Mouse (Mus musculus) G1E (cell line): ENCODE measurements around the gene Cd200r3. TPM values are rescaled to one million over a fixed set of nuclear protein-coding genes. Genes with fewer than 3 reads are reported as not detected.

Experiments
- ATAC-seq: 2 replicates; pipeline ENCODE4 v1.8.0; 2016; ENCODE audit warnings: mild to moderate bottlenecking; ENCODE audit not compliant: insufficient number of reproducible peaks, poor library complexity, low FRiP score, severe bottlenecking; ENCODE audit errors: extremely low read depth
- DNase-seq: peaks from one replicate; pipeline ENCODE4 v3.0.0; 2012; ENCODE audit warnings: low spot score
- H3K27me3 ChIP-seq: 2 replicates; pipeline ENCODE4 v1.6.1; 2012; ENCODE audit warnings: mild to moderate bottlenecking, low read length, inconsistent platforms; ENCODE audit not compliant: insufficient read depth
- H3K36me3 ChIP-seq: replicated peaks from 2 replicates; pipeline ENCODE3; 2012; ENCODE audit warnings: mild to moderate bottlenecking, inconsistent platforms
- H3K4me1 ChIP-seq: 2 replicates; pipeline ENCODE4 v1.6.1; 2012; ENCODE audit warnings: low read depth, low read length, inconsistent platforms, mixed read lengths; ENCODE audit not compliant: insufficient read depth
- H3K4me3 ChIP-seq: 2 replicates; pipeline ENCODE4 v1.5.1; 2012; ENCODE audit warnings: low read depth, mild to moderate bottlenecking, inconsistent platforms, low read length, moderate library complexity, mixed read lengths
- H3K9me3 ChIP-seq: replicated peaks from 2 replicates; pipeline ENCODE4 v1.6.1; 2012; ENCODE audit warnings: inconsistent platforms
- CTCF ChIP-seq: IDR thresholded peaks from 2 replicates; pipeline ENCODE4 v1.5.1; 2012; ENCODE audit warnings: low read depth, low read length, inconsistent platforms, mixed read lengths
- GATA1 ChIP-seq: IDR thresholded peaks from 2 replicates; pipeline ENCODE4 v1.6.1; 2012; ENCODE audit warnings: borderline replicate concordance, low read length, inconsistent platforms, mixed read lengths
- GATA2 ChIP-seq: IDR thresholded peaks from 2 replicates; pipeline ENCODE4 v1.6.1; 2012; ENCODE audit warnings: low read depth, low read length, inconsistent platforms, borderline replicate concordance
- POLR2AphosphoS5 ChIP-seq: IDR thresholded peaks from 2 replicates; pipeline ENCODE4 v1.6.1; 2012; ENCODE audit warnings: low read depth, low read length, inconsistent platforms; ENCODE audit not compliant: insufficient replicate concordance
- TAL1 ChIP-seq: conservative IDR thresholded peaks from 2 replicates; pipeline ENCODE4 v1.6.1; 2012; ENCODE audit warnings: low read depth, low read length, inconsistent platforms, mixed read lengths
- polyA plus RNA-seq: library from polyadenylated mRNA; stranded (reverse); fragments of >175 nt; gene quantifications from 2 replicates; pipeline ENCODE4 v1.2.3, GENCODE M21; 2012
- total RNA-seq, 2 experiments: library from RNA; stranded (forward) in 1 of 2; stranded (reverse) in 1 of 2; fragments of 200-1000 nt in 1 of 2; fragments of >200 nt in 1 of 2; fragmentation: Nextera tagmentation in 1 of 2; gene quantifications; 2 replicates each; pipeline ENCODE4 v1.2.3; 2014 to 2017

Gene Cd200r3
- total RNA-seq (2014; fragmentation: Nextera tagmentation) (10.5 and 12.6 TPM in 2 replicates), total RNA-seq (2017) (147 and 159 TPM in 2 replicates), polyA plus RNA-seq (0.06 and 0.11 TPM in 2 replicates)

DNA sequence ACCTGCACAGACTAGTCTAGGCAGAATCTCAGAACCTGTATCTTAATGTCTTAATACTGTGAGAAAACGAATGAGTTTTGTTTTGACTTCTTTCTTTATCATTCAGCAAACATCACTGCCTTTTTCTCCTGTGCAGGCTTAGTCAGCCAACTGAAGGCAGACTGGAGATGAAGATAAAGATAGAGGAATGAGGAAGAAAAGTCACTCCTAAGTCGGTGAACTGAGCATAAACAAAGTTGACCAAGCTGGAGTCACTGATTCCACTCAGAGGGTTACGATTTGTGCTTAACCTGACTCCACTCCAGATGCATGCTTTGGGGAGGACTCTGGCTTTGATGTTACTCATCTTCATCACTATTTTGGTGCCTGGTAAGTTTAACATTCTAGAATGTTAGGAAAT, at the start of gene Cd200r3:
Cd200r3 (plus strand) TSS at position 211 of the 400 bp plus-strand sequence.
- peak within 1 kb of the TSS; percentile 23; the same call in 1 of the 2 replicates for H3K4me3 ChIP-seq
- H3K9me3 ChIP-seq = no peaks in the 10 kb centered on the region
- TF ChIP-seq CTCF (no peak), TAL1 (peak; percentile 45), GATA2 (no peak), GATA1 (no peak)
- H3K4me1 ChIP-seq = peaks cover 16% of the 10 kb centered on the region
- peak; percentile 95 for ATAC-seq
- DNase-seq = no peak
- H3K27me3 ChIP-seq = no peaks in the 10 kb centered on the region
- no peaks in the 10 kb centered on the region for H3K36me3 ChIP-seq

DNA sequence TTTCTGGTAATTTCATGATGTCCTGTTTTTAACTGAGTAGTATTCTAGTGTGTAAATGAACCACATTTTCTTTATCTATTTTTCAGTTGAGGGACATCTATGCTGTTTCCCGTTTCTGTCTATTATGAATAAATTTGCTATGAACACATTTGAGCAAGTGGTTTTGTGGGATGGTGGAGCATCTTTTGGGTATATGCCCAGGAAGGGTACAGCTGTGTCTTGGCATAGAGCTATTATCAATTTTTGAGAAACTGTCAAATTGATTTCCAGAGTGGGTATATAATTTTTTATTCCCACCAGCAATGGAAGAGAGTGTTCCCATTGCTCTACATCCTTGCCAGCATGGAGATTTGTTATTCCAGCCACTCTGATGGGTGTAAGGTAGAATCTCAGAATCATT, 11.5 kb upstream of the Cd200r3 start:
- Histone ChIP-seq H3K36me3 (no peaks in the 10 kb centered on the region), H3K4me3 (no peak overlapping the region), H3K4me1 (no peaks in the 10 kb centered on the region), H3K27me3 (no peaks in the 10 kb centered on the region), H3K9me3 (no peaks in the 10 kb centered on the region)
- ATAC-seq (no peak), DNase-seq (no peak)
- TF ChIP-seq POLR2AphosphoS5 (no peak), CTCF (no peak), GATA2 (no peak), GATA1 (no peak), TAL1 (no peak)

DNA sequence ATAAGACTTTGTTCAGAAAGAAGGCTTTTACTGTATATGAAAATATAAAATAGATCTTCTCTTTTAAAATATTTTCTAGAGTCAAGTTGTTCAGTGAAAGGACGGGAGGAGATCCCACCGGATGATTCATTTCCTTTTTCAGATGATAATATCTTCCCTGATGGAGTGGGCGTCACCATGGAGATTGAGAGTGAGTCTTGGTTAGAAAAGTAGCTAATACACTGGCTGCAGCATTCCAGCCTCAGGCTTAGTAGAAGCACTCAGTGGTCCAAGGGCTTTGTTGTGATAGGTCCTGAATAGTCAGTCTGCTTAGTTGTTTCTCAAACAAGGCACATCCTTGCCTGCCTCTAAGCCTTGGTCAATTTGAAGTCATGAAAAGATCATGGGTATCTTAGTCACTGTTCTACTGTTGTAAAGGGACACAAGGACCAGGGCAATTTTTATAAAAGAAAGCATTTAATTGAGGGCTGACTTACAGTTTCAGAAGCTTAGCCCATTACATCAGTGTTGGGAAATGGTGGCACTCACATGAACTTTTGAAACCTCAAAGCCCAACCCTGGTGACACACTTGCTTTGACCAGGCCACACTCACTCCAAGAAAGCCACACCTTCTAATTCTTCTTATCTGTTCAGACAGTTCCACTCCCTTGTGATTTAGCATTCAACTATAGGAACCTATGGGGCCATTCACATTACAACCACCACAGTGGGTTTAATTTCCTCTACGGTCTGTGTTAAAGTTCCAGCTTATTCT, 8.1 kb downstream of the Cd200r3 start:
- H3K9me3 ChIP-seq = no peaks in the 10 kb centered on the region
- peak; percentile 97 for ATAC-seq
- H3K4me1 ChIP-seq = peaks cover 24% of the 10 kb centered on the region
- DNase-seq = peak; percentile 9
- H3K27me3 ChIP-seq = no peaks in the 10 kb centered on the region
- H3K4me3 ChIP-seq = no peak overlapping the region
- TF ChIP-seq TAL1 (peak; percentile 49), GATA1 (no peak)
- no peaks in the 10 kb centered on the region for H3K36me3 ChIP-seq

DNA sequence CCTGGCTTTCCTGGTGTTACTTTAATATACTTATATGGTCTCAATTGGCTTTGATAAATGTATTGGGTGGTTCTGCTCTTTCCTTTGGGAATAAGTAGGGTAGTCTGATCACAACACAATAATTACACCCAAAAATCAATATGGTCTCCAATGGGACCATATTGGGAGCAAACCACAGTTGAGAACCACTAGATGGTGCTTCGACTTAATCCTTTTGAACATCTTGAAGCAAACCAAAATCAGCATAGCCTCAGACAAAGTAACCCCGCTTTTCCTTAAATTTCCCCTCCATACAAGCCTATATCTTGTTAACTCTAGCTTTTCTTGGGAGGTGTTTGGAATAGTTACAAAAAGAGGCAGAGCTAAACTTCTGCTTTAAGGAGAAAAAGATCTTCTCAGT, 18.8 kb downstream of the Cd200r3 start:
- H3K27me3 ChIP-seq = peaks cover 11% of the 10 kb centered on the region
- no peak for DNase-seq
- no peaks in the 10 kb centered on the region for H3K9me3 ChIP-seq
- TF ChIP-seq POLR2AphosphoS5 (no peak), GATA2 (no peak), GATA1 (no peak)
- H3K4me3 ChIP-seq = no peak overlapping the region
- H3K4me1 ChIP-seq = peaks cover 47% of the 10 kb centered on the region
- ATAC-seq = no peak
- H3K36me3 ChIP-seq = no peaks in the 10 kb centered on the region

DNA sequence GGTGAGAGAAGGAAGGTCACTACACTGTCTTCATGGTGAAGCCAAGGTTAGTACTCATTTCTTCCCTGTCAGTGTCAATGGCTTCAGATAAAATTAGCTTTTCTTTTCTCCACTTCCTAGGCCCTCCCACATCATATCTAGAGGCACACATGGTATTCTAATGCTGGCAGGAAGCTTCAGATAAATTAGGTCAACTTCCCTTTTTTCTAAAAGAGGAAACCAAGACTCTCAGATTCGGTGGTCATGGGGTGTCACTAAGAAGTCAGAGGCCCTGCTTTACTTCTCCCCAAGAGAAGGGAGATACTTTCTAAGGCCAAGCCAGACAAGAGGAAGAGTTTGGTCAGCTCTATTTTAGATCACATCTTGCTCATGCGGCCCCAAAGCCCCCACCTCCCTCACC, 19.3 kb downstream of the Cd200r3 start:
- Histone ChIP-seq H3K27me3 (peaks cover 13% of the 10 kb centered on the region), H3K9me3 (no peaks in the 10 kb centered on the region), H3K4me3 (no peak overlapping the region; the same call in 1 of the 2 replicates), H3K4me1 (peaks cover 47% of the 10 kb centered on the region), H3K36me3 (no peaks in the 10 kb centered on the region)
- TF ChIP-seq TAL1 (peak; percentile 87), GATA1 (no peak), GATA2 (no peak)
- DNase-seq (peak; percentile 76), ATAC-seq (peak; percentile 83)

DNA sequence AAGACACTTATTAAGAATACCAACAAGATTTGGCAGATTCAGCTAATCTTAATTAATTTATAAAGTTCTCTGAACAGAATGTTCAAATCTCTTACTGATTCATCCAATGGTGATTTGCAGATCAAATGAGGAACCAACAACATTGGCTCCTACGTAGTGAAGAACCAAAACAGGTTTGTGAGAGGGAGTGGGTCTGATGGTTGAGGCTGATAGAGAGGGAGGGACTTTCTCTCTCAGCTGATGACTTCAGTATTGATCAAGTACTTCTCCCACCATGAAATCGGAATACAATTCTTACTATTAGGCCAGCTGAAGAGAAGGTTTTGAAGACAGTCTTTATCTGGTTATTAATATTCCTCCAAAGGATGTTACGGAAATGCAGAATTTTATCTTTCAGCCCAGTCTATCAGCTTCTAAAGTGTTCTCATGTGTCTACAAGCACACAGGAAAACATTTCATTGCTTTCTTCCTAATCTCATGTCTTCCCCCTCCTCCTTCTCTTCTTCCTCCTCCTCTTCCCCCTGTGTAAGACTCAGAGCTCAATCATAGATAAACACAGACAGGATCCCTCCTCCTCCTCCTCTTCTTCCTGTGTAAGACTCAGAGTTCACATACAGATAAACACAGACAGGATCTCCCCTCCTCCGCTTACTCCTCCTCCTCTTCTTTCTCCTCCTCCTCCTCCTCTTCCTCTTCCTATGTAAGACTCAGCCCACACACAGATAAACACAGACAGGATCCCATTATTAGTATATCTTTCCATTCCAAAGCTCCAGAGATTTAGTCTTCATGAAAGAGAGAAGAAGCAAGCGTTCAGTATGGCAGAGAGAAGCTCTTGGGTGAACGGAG, 21.3 kb downstream of the Cd200r3 start:
- TF ChIP-seq CTCF = no peak
- no peak for TF ChIP-seq GATA2
- TF ChIP-seq TAL1 = no peak
- no peak for TF ChIP-seq GATA1
- no peaks in the 10 kb centered on the region for H3K9me3 ChIP-seq
- ATAC-seq (peak; percentile 43), DNase-seq (peak; percentile 8)
- H3K4me3 ChIP-seq = no peak overlapping the region
- peaks cover 16% of the 10 kb centered on the region for H3K27me3 ChIP-seq
- no peaks in the 10 kb centered on the region for H3K36me3 ChIP-seq
- peaks cover 47% of the 10 kb centered on the region for H3K4me1 ChIP-seq
